Mouse (Mus musculus) lung, embryonic 15.5 days (tissue): ENCODE data around the gene Chd2. TPM values are rescaled to one million over a fixed set of nuclear protein-coding genes. Genes with fewer than 3 reads are reported as not detected.
"Not testable (repeated sequence)": the region's sequence is repeated elsewhere in the genome, so short reads cannot be mapped to it uniquely, and the experiment has no call there.

Source experiments
- ATAC-seq: fragments of 200-750 bp; cut with Nextera tagmentation; 2 replicates; pipeline ENCODE4 v1.8.0; 2017; ENCODE audit warnings: moderate number of reproducible peaks, borderline replicate concordance; ENCODE audit not compliant: low FRiP score, low TSS enrichment; ENCODE audit errors: extremely low read depth
- H3K27ac ChIP-seq: fragments of 300-500 bp; sonication (generic); 2 replicates; pipeline ENCODE4 v1.5.1; 2015; ENCODE audit warnings: moderate library complexity, mild to moderate bottlenecking, inconsistent platforms
- H3K27me3 ChIP-seq: fragments of 300-500 bp; sonication (generic); 2 replicates; pipeline ENCODE4 v1.6.1; 2015; ENCODE audit warnings: inconsistent platforms
- H3K36me3 ChIP-seq: fragments of 300-500 bp; sonication (generic); 2 replicates; pipeline ENCODE4 v1.6.1; 2015; ENCODE audit warnings: inconsistent platforms
- H3K4me1 ChIP-seq: fragments of 300-500 bp; sonication (generic); 2 replicates; pipeline ENCODE4 v1.6.1; 2015; ENCODE audit warnings: inconsistent platforms
- H3K4me2 ChIP-seq: fragments of 300-500 bp; sonication (generic); 2 replicates; pipeline ENCODE4 v1.6.1; 2015; ENCODE audit warnings: inconsistent platforms, mild to moderate bottlenecking, moderate library complexity
- H3K4me3 ChIP-seq: fragments of 300-500 bp; sonication (generic); 2 replicates; pipeline ENCODE4 v1.5.1; 2015; ENCODE audit warnings: mild to moderate bottlenecking, inconsistent platforms
- H3K9ac ChIP-seq: fragments of 300-500 bp; sonication (generic); 2 replicates; pipeline ENCODE4 v1.6.1; 2015; ENCODE audit warnings: inconsistent platforms
- H3K9me3 ChIP-seq: fragments of 300-500 bp; sonication (generic); 2 replicates; pipeline ENCODE4 v1.6.1; 2016; ENCODE audit warnings: inconsistent platforms
- WGBS: fragments of 180-500 bp; shearing (Covaris S2); methylation state at CpG from one replicate; pipeline ENCODE4 v1.1.7; 2015; 5-methylcytosine and 5-hydroxymethylcytosine counted together
- polyA plus RNA-seq: library from polyadenylated mRNA; unstranded; fragments of >200 nt; fragmentation: Nextera tagmentation; extraction: Ambion mirVana; gene quantifications from 2 replicates; pipeline ENCODE4 v1.2.1, GENCODE M21; 2015

The Chd2 gene
- polyA plus RNA-seq, 1 experiment from 2014 or later: 59.0 TPM

- 61% methylated on average over 2 of the region's 2 CpGs for WGBS
- H3K9ac ChIP-seq: peak overlapping the region; percentile 39; the same call in 1 of the 2 replicates
- no peak for ATAC-seq
- H3K36me3 ChIP-seq: no peaks in the 10 kb centered on the region
- H3K27me3 ChIP-seq: no peaks in the 10 kb centered on the region
- H3K27ac ChIP-seq: peak overlapping the region; percentile 70
- peak overlapping the region; percentile 40; the same call in 1 of the 2 replicates for H3K4me3 ChIP-seq
- H3K4me2 ChIP-seq: peak overlapping the region; percentile 63
- peaks cover 48% of the 10 kb centered on the region for H3K4me1 ChIP-seq
- no peaks in the 10 kb centered on the region for H3K9me3 ChIP-seq
Measured at GRCm38 (mm10) chr7:73536579-73536978, 5.1 kb downstream of the Chd2 start.

GRCm38 (mm10) chr7:73535861-73536200 lies 5.8 kb downstream of the Chd2 start:
- Histone ChIP-seq H3K27me3 (no peaks in the 10 kb centered on the region), H3K9me3 (no peaks in the 10 kb centered on the region), H3K4me1 (peaks cover 55% of the 10 kb centered on the region), H3K27ac (peak overlapping the region; percentile 67), H3K4me3 (no peak overlapping the region), H3K9ac (0 out of 2 replicates have a peak overlapping the region, but pooled peaks have one; percentile 27), H3K36me3 (no peaks in the 10 kb centered on the region), H3K4me2 (peak overlapping the region; percentile 12)
- ATAC-seq: no peak
- WGBS: 46% methylated on average over 4 of the region's 4 CpGs

DNA sequence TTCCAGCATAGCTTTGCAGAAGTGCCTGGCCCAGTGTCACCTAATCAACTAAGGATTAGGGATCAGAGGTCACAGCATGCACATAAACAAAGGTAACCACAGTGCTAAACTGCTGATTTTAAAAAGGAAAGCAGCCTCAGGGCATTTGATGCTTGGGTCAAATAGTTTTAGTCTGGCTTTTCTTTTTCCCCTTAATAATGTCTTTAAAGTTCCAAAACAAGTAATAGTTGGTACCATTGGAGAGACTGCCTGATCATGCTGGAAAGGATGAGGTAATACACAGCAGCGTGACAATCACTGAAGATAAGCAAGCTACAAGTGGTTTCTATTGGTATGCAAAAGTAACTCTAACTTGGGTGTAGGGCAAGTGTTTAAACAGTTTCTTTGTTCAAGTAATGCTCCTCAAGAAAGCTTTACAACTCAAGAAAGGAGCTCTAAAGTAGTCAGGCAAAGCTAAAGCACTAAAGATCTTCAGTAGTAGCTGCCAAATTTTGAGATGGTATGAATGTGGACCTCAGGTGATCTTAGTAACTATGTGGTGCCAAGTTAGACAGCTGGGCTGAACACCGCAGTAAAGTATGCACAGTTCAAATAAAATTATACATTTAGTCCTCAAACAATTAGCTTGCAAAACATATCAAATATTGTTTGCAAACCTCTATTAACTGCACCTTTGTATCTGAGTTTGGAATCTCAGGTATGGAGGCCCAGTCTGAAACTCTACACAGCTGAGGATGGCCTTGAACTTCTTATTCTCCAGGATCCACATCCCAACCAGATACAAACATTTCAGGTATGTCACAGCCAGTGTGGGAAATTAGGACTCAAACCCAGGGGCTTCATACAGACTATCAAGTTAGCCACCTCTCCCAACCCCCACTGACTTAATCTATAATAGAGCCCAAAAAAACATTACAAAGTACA lies 6.4 kb downstream of the Chd2 start:
- WGBS: 43% methylated on average over 2 of the region's 2 CpGs
- no peaks in the 10 kb centered on the region for H3K27me3 ChIP-seq
- no peaks in the 10 kb centered on the region for H3K9me3 ChIP-seq
- peaks cover 61% of the 10 kb centered on the region for H3K4me1 ChIP-seq
- H3K27ac ChIP-seq: peak overlapping the region; percentile 67
- no peak for ATAC-seq
- no peak overlapping the region for H3K9ac ChIP-seq
- no peaks in the 10 kb centered on the region for H3K36me3 ChIP-seq
- peak overlapping the region; percentile 12 for H3K4me2 ChIP-seq
- H3K4me3 ChIP-seq: no peak overlapping the region

DNA sequence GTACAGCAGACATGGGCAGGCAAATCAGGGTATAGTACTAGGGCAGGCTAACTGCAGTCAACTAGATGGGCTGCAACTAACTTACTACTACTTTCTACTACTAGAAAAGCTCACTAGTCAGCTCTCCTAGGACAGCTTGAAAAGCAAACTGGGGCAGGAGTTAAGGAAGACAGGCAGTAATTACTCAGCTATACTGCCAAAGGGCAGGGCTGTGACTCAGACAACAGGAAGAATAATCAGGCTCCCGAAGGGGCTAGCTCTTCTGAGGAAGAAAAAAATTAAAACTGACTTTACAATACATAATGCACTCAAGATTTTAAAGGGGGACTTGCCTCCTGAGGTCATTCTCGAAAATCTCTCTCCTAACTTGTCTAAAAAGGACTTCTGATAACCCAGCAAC lies 8.2 kb downstream of the Chd2 start:
- WGBS: 27% methylated on average over 2 of the region's 2 CpGs
- no peak for ATAC-seq
- peaks cover 4% of the 10 kb centered on the region; the same call in 1 of the 2 replicates for H3K36me3 ChIP-seq
- H3K4me1 ChIP-seq: peaks cover 71% of the 10 kb centered on the region
- H3K9ac ChIP-seq: peak overlapping the region; percentile 18
- H3K4me2 ChIP-seq: peak overlapping the region; percentile 22
- H3K9me3 ChIP-seq: no peaks in the 10 kb centered on the region
- H3K4me3 ChIP-seq: no peak overlapping the region
- no peaks in the 10 kb centered on the region for H3K27me3 ChIP-seq
- H3K27ac ChIP-seq: peak overlapping the region; percentile 60

DNA sequence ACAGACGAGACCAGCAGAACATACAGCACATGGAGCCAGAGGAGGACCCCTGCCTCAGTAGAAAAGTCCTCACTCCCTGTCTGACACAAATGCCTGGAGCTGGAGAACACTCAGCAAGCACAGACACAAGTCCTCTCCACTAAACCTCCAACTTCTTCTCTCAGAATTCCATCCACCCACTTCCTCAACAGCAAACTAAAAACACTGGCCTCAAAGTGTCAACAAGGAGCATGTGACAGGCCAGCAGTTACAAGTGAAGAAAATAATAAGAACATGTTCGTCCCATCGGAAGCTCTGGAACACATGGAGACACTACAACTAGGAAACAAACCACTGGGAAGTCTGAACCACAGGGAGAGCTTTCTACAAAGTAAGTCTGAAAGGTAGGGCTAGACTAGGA lies 8.7 kb downstream of the Chd2 start:
- Histone ChIP-seq H3K36me3 (peaks cover 4% of the 10 kb centered on the region; the same call in 1 of the 2 replicates), H3K4me3 (no peak overlapping the region), H3K27ac (peak overlapping the region; percentile 60), H3K4me1 (peaks cover 71% of the 10 kb centered on the region), H3K9me3 (no peaks in the 10 kb centered on the region), H3K4me2 (no peak overlapping the region), H3K27me3 (no peaks in the 10 kb centered on the region), H3K9ac (no peak overlapping the region)
- no peak for ATAC-seq
- 43% methylated on average over 3 of the region's 3 CpGs for WGBS

- Histone ChIP-seq H3K4me2 (no peak overlapping the region), H3K27ac (no peak overlapping the region), H3K27me3 (no peaks in the 10 kb centered on the region), H3K9ac (no peak overlapping the region), H3K36me3 (peaks cover 4% of the 10 kb centered on the region; the same call in 1 of the 2 replicates), H3K9me3 (no peaks in the 10 kb centered on the region), H3K4me1 (peaks cover 70% of the 10 kb centered on the region), H3K4me3 (no peak overlapping the region)
- 74% methylated on average over 3 of the region's 3 CpGs for WGBS
- no peak for ATAC-seq
Measured at GRCm38 (mm10) chr7:73532139-73532538, 9.5 kb downstream of the Chd2 start.

- 69% methylated on average over 7 of the region's 7 CpGs for WGBS
- Histone ChIP-seq H3K27me3 (no peaks in the 10 kb centered on the region), H3K4me2 (no peak overlapping the region), H3K9me3 (no peaks in the 10 kb centered on the region), H3K36me3 (peaks cover 4% of the 10 kb centered on the region; the same call in 1 of the 2 replicates), H3K4me3 (no peak overlapping the region), H3K27ac (peak overlapping the region; percentile 58), H3K9ac (no peak overlapping the region), H3K4me1 (peaks cover 67% of the 10 kb centered on the region)
- ATAC-seq: no peak
Measured at GRCm38 (mm10) chr7:73531506-73532093, 10.0 kb downstream of the Chd2 start.

DNA sequence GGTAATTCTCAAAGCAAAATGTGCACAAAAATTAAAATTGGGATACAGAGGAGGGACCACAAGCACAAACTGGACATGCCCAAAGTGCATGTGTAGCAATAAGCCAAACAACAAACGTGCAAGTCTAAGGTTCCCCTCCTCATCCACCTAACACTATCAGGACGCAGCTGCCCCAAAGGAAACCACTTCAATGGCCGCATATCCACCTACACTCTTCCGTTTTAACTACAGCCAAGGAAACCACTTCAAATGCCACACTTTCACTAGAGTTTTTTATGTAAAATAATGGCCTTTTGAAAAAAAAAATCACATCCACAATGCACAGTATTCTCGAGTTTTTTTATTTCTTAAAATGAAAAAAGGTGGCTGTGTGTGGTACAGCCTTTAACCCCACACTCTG lies 10.8 kb downstream of the Chd2 start:
- Histone ChIP-seq H3K9ac (no peak overlapping the region), H3K27me3 (no peaks in the 10 kb centered on the region), H3K9me3 (no peaks in the 10 kb centered on the region), H3K4me1 (peaks cover 62% of the 10 kb centered on the region), H3K36me3 (peaks cover 4% of the 10 kb centered on the region; the same call in 1 of the 2 replicates), H3K27ac (peak overlapping the region; percentile 58), H3K4me3 (no peak overlapping the region), H3K4me2 (no peak overlapping the region)
- no peak for ATAC-seq
- 43% methylated on average over 5 of the region's 5 CpGs for WGBS

DNA sequence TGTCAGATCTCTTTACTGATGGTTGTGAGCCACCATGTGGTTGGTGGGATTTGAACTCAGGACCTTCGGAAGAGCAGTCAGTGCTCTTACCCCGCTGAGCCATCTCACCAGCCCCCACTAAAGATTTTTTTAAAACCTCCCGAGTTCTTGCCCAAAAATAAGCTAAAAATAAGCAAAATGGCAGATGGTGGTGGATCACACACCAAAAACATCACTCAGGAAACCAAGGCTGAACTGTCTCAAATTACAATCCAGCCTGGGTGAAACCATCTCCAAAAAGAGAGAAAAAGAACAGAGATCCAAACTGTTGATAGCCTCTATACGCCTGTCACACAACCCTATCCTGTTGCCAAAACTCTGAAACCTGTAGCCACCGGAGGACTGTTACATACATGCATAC lies 11.5 kb downstream of the Chd2 start:
- 82% methylated on average over 5 of the region's 5 CpGs for WGBS

GRCm38 (mm10) chr7:73529261-73529660 lies 12.4 kb downstream of the Chd2 start:
- H3K9ac ChIP-seq: no peak overlapping the region
- H3K4me2 ChIP-seq: no peak overlapping the region
- no peaks in the 10 kb centered on the region for H3K27me3 ChIP-seq
- WGBS: 90% methylated on average over 6 of the region's 6 CpGs
- H3K27ac ChIP-seq: no peak overlapping the region; the same call in 1 of the 2 replicates
- no peak overlapping the region for H3K4me3 ChIP-seq
- ATAC-seq: no peak
- no peaks in the 10 kb centered on the region for H3K9me3 ChIP-seq
- H3K4me1 ChIP-seq: peaks cover 54% of the 10 kb centered on the region
- H3K36me3 ChIP-seq: peaks cover 4% of the 10 kb centered on the region; the same call in 1 of the 2 replicates

More for the DNA sequence above, 11.5 kb downstream of the Chd2 start:
- H3K9me3 ChIP-seq: no peaks in the 10 kb centered on the region
- H3K27ac ChIP-seq: no peak overlapping the region
- H3K4me3 ChIP-seq: no peak overlapping the region
- ATAC-seq: no peak
- H3K36me3 ChIP-seq: peaks cover 4% of the 10 kb centered on the region; the same call in 1 of the 2 replicates
- H3K4me1 ChIP-seq: peaks cover 55% of the 10 kb centered on the region
- no peak overlapping the region for H3K9ac ChIP-seq
- no peak overlapping the region for H3K4me2 ChIP-seq
- no peaks in the 10 kb centered on the region for H3K27me3 ChIP-seq

DNA sequence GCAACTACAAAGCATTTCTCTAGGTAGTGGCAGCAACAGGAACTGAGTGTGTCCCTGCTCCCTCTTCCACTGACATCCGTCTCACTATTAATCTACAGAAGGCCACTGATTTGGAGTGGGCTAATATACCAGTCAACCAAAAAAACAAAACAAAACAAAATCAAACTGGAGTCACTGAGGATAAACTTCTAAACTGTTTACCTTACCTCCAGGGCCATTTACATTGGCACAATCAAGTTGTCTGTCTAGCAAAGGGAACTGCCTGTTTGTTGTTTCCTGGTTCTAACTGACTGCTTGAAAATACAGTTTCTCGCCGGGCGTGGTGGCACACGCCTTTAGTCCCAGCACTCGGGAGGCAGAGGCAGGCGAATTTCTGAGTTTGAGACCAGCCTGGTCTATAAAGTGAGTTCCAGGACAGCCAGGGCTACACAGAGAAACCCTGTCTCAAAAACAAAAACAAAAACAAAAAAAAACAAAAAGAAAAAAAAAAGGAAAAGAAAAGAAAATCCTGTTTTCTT lies 13.2 kb downstream of the Chd2 start:
- WGBS: 83% methylated on average over 7 of the region's 7 CpGs
- not testable (repeated sequence) for ATAC-seq

GRCm38 (mm10) chr7:73527225-73527624 lies 14.4 kb downstream of the Chd2 start:
- 69% methylated on average over 4 of the region's 4 CpGs for WGBS
- Histone ChIP-seq H3K4me1 (peaks cover 37% of the 10 kb centered on the region), H3K27me3 (no peaks in the 10 kb centered on the region), H3K9ac (no peak overlapping the region), H3K9me3 (no peaks in the 10 kb centered on the region), H3K36me3 (peaks cover 7% of the 10 kb centered on the region; the same call in 1 of the 2 replicates), H3K4me2 (no peak overlapping the region), H3K4me3 (no peak overlapping the region), H3K27ac (no peak overlapping the region)
- ATAC-seq: no peak

More for the DNA sequence above, 13.2 kb downstream of the Chd2 start:
- H3K4me3 ChIP-seq, H3K9me3 ChIP-seq, H3K4me2 ChIP-seq, H3K36me3 ChIP-seq, H3K27ac ChIP-seq, H3K9ac ChIP-seq, H3K27me3 ChIP-seq: not testable (repeated sequence)
- H3K4me1 ChIP-seq: peaks cover 45% of the 10 kb centered on the region
